Mouse (Mus musculus): ENCODE results near the gene Pcbp3.

Pcbp3 gene

GRCm38 (mm10) chr10:76931122-76931521 lies 30.6 kb downstream of the Pcbp3 start:
- no peak for DNase-seq (ENCODE audit: low read depth, low spot score)

DNA sequence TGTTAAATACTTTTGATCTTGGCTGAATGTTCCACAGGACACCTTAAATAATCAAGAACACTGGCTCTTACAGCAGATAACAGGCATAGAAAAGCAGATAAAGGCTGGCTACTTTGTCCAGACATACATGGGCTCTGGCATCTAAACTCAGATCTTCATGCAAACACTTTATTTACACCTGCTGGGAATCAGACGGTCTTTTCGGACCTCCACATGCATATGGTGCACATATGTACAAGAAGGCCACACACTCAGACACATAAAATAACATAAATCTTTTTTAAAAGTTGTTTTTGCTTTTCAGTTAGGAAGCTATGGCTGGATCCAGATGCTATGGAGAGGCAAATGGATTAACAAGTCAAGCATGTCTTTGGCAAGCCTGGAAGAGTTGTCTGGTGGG lies 37.2 kb downstream of the Pcbp3 start:
- no peak for DNase-seq (ENCODE audit: low read depth, low spot score)

GRCm38 (mm10) chr10:76918086-76918485 lies 43.6 kb downstream of the Pcbp3 start:
- DNase-seq (ENCODE audit: low read depth, low spot score): no peak

DNA sequence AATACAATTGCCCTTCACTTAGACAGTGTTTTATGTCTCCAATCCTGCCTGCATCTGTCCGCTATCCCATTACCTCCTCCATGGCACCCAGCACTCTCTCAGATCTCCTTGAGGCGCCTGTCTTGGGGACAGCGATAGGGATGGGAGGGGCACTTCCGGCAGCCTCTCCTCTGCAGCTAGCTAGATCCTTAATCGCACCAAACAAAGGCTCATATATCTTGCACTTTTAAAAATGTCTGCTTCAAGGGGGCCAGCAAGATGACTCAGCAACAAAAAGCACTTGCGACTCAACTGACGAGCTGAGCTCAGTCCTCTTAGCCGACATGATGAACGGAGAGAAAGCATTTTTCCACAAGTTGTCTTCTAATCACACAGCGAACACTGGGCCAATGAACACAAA lies 55.3 kb downstream of the Pcbp3 start:
- no peak for DNase-seq (ENCODE audit: low read depth, low spot score)

- no peak for DNase-seq (ENCODE audit: low read depth, low spot score)
Observed at GRCm38 (mm10) chr10:76905935-76906341, 55.7 kb downstream of the Pcbp3 start.

DNA sequence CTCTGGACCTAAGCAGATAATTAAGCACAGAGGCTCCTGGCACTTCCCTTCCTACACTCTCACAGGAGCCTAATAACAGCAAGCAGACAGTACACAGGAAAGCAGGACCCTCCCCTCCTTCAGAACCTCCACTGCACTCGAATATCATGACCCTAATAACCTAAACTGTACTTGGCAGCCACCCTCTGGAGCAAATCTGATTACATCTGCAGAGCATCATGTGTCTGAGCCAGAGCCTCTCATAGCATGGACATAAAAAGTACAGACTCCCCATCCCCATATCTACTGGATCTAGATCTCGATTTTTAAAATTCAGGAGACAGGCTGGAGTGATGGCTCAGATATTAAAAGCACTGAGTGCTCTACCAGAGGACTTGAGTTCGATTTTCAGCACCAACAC lies 58.0 kb downstream of the Pcbp3 start:
- DNase-seq (ENCODE audit: low read depth, low spot score): no peak

GRCm38 (mm10) chr10:76903099-76903498 lies 58.6 kb downstream of the Pcbp3 start:
- no peak for DNase-seq (ENCODE audit: low read depth, low spot score)

DNA sequence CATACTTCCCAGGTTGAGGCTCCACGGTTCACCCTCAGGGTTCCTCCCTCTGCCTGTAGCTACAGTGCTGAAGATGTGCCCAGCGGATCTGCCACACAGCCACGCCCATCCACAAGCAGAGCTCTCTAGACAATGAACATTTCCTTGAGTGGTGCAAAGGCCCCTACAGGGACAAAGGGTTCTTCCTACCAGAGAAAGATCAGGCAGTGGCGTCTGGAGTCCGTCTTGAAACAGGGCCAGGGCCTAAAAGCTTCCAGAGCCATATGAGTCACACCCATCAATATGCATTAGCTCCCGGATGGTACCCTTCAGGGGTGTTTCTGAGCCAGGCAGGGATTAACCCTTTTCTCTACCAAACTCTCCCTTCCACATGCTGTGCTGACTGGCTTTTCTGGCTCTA lies 59.1 kb downstream of the Pcbp3 start:
- no peak for DNase-seq (ENCODE audit: low read depth, low spot score)

GRCm38 (mm10) chr10:76898428-76898827 lies 63.3 kb downstream of the Pcbp3 start:
- DNase-seq (ENCODE audit: low read depth, low spot score): no peak

- no peak for DNase-seq (ENCODE audit: low read depth, low spot score)
Observed at GRCm38 (mm10) chr10:76891456-76891855, 70.2 kb downstream of the Pcbp3 start.

DNA sequence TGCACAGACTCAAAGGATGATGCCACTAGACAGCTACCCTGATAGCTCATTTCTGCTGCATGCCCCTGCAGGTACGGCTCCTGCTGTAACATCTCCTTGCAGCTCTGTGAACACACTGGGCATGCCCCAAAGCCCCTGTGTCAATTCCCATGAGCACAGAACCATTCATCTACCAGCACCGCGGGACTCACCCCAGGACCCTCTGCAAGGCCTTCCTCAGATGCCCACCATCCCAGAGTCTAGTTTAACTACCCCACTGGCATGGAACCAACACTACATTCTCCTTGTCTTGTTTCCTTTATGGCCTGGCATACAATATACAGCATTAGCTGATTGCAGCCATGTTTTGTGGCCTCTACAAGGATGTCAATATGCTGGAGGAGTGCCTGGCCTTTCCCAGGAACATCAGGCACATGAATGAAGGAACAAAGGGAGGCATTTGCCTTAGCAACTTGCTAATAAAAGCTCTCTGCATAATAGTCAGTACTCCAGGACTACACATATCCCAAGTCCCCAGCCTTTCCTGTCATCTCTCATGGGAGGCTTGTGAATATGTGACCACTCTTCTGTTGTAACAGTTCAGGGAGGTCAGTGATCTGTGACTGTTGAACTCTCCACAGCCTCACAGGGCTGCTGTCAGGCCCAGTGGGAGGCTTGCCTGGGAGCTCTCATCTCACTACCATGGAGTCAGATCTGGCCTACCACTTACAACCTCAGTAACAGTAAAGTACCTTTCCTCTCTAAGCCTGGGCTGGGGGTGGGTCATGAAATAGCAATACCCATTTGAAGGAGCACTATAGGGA lies 78.0 kb downstream of the Pcbp3 start:
- no peak for DNase-seq (ENCODE audit: low read depth, low spot score)

DNA sequence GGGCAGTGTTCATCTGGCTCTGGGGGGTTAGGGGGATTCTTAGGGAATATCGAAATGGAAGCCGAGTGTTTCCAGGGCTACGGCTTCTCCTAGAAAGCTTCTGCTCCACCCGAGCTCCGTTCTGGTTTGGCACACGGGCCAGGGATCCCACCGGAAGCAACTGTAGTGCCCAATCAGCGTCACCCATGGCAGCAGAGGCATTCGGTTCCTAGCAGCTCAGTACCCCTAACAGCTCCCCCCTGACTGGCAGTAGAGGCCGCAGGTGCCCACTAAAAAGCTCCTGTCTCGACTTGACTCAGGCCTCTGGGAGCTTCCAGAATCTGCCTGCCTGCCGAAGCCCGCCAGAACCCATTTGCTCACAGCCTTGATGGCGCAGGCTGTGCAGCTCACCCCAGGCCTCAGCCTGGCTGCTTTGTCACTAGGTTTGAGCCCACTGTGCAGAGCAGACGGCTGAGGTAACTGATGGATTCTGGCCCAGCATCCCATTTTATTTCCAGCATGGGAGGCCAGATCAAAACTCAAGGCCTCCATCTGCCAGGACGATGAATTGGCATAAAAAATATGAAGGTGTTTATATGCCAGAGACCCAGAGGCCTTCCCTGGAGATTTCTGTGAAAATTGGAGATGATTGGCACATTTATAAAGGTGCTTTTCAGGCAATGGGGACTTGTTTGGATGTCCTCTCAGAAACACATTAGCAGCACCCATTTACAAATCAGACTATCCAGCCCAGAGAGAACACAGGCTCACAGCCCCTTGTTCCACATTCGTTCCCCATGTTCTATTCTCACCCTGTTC lies 78.8 kb downstream of the Pcbp3 start:
- no peak for DNase-seq (ENCODE audit: low read depth, low spot score)

DNA sequence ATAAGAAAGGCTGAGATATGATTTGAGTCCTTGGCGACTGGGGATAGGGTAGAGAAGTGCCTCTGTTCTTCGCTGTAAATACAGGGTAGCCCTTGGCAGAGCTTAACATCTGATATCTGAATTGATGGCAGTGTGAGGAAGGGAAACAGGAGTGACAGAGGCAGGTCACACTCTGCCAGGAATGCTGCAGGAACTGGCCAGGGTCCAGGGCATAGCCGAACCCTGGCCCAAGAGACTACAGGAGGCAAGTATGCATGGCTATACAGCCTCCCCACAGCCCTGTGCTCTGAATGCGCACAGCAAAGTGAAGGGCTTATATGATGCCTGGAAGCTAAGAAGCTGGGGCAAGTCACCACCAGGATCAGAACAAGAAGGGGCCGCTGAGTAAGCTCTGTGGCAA lies 79.8 kb downstream of the Pcbp3 start:
- DNase-seq (ENCODE audit: low read depth, low spot score): no peak

GRCm38 (mm10) chr10:76875310-76875709 lies 86.4 kb downstream of the Pcbp3 start:
- DNase-seq (ENCODE audit: low read depth, low spot score): no peak

DNA sequence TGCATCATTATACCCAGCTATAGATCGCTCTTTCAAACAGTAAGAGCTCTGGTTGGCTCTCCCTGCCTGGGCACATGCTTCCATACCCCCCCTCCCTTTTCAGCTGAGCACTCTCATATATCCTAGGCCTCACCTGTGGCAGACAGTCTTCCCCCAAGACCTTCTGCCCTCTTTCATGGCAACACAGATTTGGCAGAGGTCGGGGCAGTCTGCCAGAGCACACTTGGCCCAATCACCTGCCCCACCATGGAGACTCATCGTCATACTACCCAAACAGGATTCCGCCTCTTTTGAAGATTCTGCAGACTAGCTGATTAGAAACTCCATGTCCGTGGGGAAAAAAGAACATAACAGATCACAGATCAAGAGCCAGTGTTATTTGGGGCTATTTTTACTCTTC lies 86.8 kb downstream of the Pcbp3 start:
- no peak for DNase-seq (ENCODE audit: low read depth, low spot score)

GRCm38 (mm10) chr10:76874398-76874797 lies 87.3 kb downstream of the Pcbp3 start:
- DNase-seq (ENCODE audit: low read depth, low spot score): no peak

DNA sequence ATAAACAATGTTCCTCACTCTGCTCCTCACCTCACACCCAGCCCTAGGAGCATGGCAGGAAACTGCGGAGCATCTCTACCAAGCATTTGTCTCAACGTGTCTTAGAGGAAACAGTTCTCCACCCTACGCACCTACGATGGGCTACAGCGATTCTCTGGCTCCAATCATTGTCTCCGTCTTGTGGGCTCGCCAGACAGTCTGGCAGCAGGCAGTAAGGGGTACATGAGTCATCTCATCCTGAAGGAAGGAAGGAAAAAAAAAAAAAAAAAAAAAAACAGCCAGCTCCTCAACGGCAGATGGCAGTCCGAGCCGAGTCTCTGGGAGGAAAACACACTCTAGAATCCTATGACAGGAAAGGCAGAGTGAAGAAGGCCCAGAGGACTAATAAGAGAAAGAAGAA lies 87.7 kb downstream of the Pcbp3 start:
- no peak for DNase-seq (ENCODE audit: low read depth, low spot score)

- DNase-seq (ENCODE audit: low read depth, low spot score): no peak
Observed at GRCm38 (mm10) chr10:76872736-76873135, 89.0 kb downstream of the Pcbp3 start.

GRCm38 (mm10) chr10:76865936-76866335 lies 95.8 kb downstream of the Pcbp3 start:
- no peak for DNase-seq (ENCODE audit: low read depth, low spot score)

- DNase-seq (ENCODE audit: low read depth, low spot score): no peak
Observed at GRCm38 (mm10) chr10:76860998-76861397, 100.7 kb downstream of the Pcbp3 start.

GRCm38 (mm10) chr10:76859355-76860127 lies 102.1 kb downstream of the Pcbp3 start:
- no peak for DNase-seq (ENCODE audit: low read depth, low spot score)

GRCm38 (mm10) chr10:76857879-76858278 lies 103.8 kb downstream of the Pcbp3 start:
- no peak for DNase-seq (ENCODE audit: low read depth, low spot score)

All from retina, adult 2 months (tissue).